Mouse (Mus musculus) brain, embryonic 14.5 days (tissue): ENCODE data around the gene Rbbp6.

Experiments used
- CTCF ChIP-seq: fragments of 200-500 bp; IDR thresholded peaks from 2 replicates; pipeline ENCODE4 v1.5.1; 2012; ENCODE audit warnings: inconsistent platforms, mild to moderate bottlenecking, moderate library complexity, borderline replicate concordance; ENCODE audit not compliant: insufficient read depth, insufficient read length; ENCODE audit errors: extremely low read depth
- POLR2A ChIP-seq: fragments of 200-500 bp; IDR thresholded peaks from 2 replicates; pipeline ENCODE4 v1.6.1; 2012; ENCODE audit warnings: mild to moderate bottlenecking, inconsistent platforms, borderline replicate concordance; ENCODE audit not compliant: poor library complexity, insufficient read depth, insufficient read length, severe bottlenecking; ENCODE audit errors: extremely low read depth

- no peak for TF ChIP-seq POLR2A
- no peak for TF ChIP-seq CTCF
Observed at GRCm38 (mm10) chr7:123000796-123001195, 35.3 kb downstream of the Rbbp6 start.
